Mouse (Mus musculus) forebrain, embryonic 16.5 days (tissue): ENCODE data around the gene Mrfap1. TPM values are rescaled to one million over a fixed set of nuclear protein-coding genes. Genes with fewer than 3 reads are reported as not detected.
A peak's percentile ranks its signal among the peaks of the same experiment; 100 is the strongest.

Experiments
- ATAC-seq: fragments of 200-750 bp; cut with Nextera tagmentation; 2 replicates; pipeline ENCODE4 v1.8.0; 2017; ENCODE audit warnings: mild to moderate bottlenecking, moderate library complexity
- H3K27ac ChIP-seq: fragments of 300-500 bp; sonication (generic); 2 replicates; pipeline ENCODE4 v1.5.1; 2014; ENCODE audit warnings: low read length, control low read depth
- H3K27me3 ChIP-seq: fragments of 300-500 bp; sonication (generic); replicated peaks from 2 replicates; pipeline ENCODE4 v1.6.1; 2014; ENCODE audit warnings: low read length; ENCODE audit not compliant: control insufficient read depth, insufficient read depth
- H3K36me3 ChIP-seq: fragments of 300-500 bp; sonication (generic); 2 replicates; pipeline ENCODE4 v1.6.1; 2014; ENCODE audit not compliant: control insufficient read depth, insufficient read depth
- H3K4me1 ChIP-seq: fragments of 300-500 bp; sonication (generic); replicated peaks from 2 replicates; pipeline ENCODE4 v1.6.1; 2014; ENCODE audit warnings: low read length; ENCODE audit not compliant: control insufficient read depth, insufficient read depth
- H3K4me2 ChIP-seq: fragments of 300-500 bp; sonication (generic); 2 replicates; pipeline ENCODE4 v1.6.1; 2014; ENCODE audit warnings: mild to moderate bottlenecking, low read length, control low read depth
- H3K4me3 ChIP-seq: fragments of 300-500 bp; sonication (generic); replicated peaks from 2 replicates; pipeline ENCODE4 v1.5.1; 2014; ENCODE audit warnings: mild to moderate bottlenecking, low read length, control low read depth
- H3K9ac ChIP-seq: fragments of 300-500 bp; sonication (generic); replicated peaks from 2 replicates; pipeline ENCODE4 v1.6.1; 2014; ENCODE audit warnings: low read depth, low read length, control low read depth
- H3K9me3 ChIP-seq: fragments of 300-500 bp; sonication (generic); 2 replicates; pipeline ENCODE4 v1.6.1; 2016; ENCODE audit warnings: low read length; ENCODE audit not compliant: control insufficient read depth
- WGBS: fragments of 180-500 bp; shearing (Covaris S2); extraction: QIAGEN DNeasy Blood & Tissue Kit; methylation state at CpG from one replicate; pipeline ENCODE4 v1.1.7; 2014; 5-methylcytosine and 5-hydroxymethylcytosine counted together
- polyA plus RNA-seq: library from polyadenylated mRNA; unstranded; fragments of >200 nt; fragmentation: Nextera tagmentation; extraction: Ambion mirVana; gene quantifications from 2 replicates; pipeline ENCODE4 v1.2.1, GENCODE M21; 2015

Gene Mrfap1
- polyA plus RNA-seq, 1 experiment from 2014 or later: 284 TPM

- no peak overlapping the region for H3K27ac ChIP-seq
- peak overlapping the region; percentile 98 for H3K4me2 ChIP-seq
- peaks cover 19% of the 10 kb centered on the region for H3K4me1 ChIP-seq
- H3K4me3 ChIP-seq: no peak overlapping the region; the same call in 1 of the 2 replicates
- 0 out of 2 replicates have a peak, but pooled peaks cover 3% of the 10 kb centered on the region for H3K27me3 ChIP-seq
- H3K9ac ChIP-seq: no peak overlapping the region
- H3K36me3 ChIP-seq: no peaks in the 10 kb centered on the region
- no peaks in the 10 kb centered on the region for H3K9me3 ChIP-seq
- WGBS: 83% methylated on average over 7 of the region's 7 CpGs
- no peak for ATAC-seq
Measured at GRCm38 (mm10) chr5:36747071-36747470, 49.5 kb downstream of the Mrfap1 start.

Other genes with a start within 250 kb of the Mrfap1 start
- 118 and 123 TPM in 2 replicates for gene Tbc1d14, start 203.5 kb downstream of the Mrfap1 start, polyA plus RNA-seq
- gene D5Ertd579e, start 100.7 kb downstream of the Mrfap1 start, polyA plus RNA-seq: 35.9 and 39.9 TPM in 2 replicates
- gene Bloc1s4, start 48.1 kb downstream of the Mrfap1 start, polyA plus RNA-seq: 26.0 and 31.4 TPM in 2 replicates
- gene Man2b2, start 33.9 kb upstream of the Mrfap1 start, polyA plus RNA-seq: 7.2 and 7.3 TPM in 2 replicates
- 34.2 and 38.3 TPM in 2 replicates for gene Ppp2r2c, start 71.7 kb upstream of the Mrfap1 start, polyA plus RNA-seq
- 8.5 and 10.7 TPM in 2 replicates for gene Wfs1, start 192.4 kb upstream of the Mrfap1 start, polyA plus RNA-seq